Mouse (Mus musculus): ENCODE data around the gene Fam131c. TPM values are rescaled to one million over a fixed set of nuclear protein-coding genes. Genes with fewer than 3 reads are reported as not detected.

The Fam131c gene
- polyA plus RNA-seq, 1 experiment from 2014 or later: 3.3 TPM

DNA sequence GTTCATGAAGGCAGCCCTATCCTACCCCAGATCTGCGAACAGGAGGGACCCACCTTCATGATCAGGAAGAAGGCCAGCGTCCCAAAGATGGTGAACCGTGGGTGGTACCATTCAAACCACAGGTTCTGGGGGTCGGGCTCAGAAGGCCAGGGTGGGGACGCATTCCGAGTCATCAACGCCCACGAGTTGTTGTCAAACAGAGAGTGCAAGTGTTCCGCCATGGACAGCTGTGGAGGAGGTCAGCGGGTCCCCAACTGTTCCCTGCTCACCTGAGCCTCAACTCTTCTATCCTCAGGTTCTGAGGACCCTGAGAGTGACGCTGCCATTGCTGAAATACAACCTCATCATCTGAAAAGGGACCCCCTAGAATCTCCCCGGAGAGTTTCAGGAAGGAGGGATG is 23.3 kb downstream of the Fam131c start:
- Histone ChIP-seq H3K4me2 (ENCODE audit: low read depth, low read length) (no peak overlapping the region), H3K27ac (ENCODE audit: low read length) (no peak overlapping the region), H3K27me3 (ENCODE audit: control insufficient read depth, insufficient read depth, low read depth, low read length) (no peaks in the 10 kb centered on the region), H3K9me3 (ENCODE audit: control insufficient read depth, low read length) (no peaks in the 10 kb centered on the region), H3K9ac (ENCODE audit: low read length) (no peak overlapping the region), H3K36me3 (ENCODE audit: control insufficient read depth, insufficient read depth, low read length) (no peaks in the 10 kb centered on the region), H3K4me1 (replicated peaks; ENCODE audit: control insufficient read depth, insufficient read depth, low read length) (peaks cover 5% of the 10 kb centered on the region), H3K4me3 (ENCODE audit: low read length) (no peak overlapping the region)
- ATAC-seq (ENCODE audit: low read depth): no peak
- WGBS: 68% methylated on average over 12 of the region's 12 CpGs

DNA sequence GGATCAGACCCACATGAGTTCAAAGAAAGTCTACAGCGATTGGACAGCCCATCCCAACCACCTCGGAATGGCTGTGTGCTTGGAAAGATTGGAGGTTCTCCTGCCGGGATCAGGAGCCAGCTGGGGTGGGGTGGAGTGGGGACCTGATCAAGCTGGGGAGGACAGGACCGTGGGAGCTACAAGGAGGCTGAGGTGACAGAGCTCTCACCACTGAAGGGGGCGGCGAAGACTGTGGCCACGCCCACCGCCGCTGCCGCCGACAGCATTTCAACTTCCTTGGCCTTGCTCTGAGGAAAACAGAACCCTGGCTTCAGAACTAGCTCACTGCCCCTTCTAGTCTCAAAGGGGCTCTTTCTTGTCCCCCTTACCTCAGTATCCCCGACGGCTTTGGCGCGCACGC is 26.7 kb downstream of the Fam131c start:
- ATAC-seq (ENCODE audit: low read depth): peak; percentile 24; the same call in 1 of the 2 replicates
- no peak overlapping the region for H3K4me3 ChIP-seq (ENCODE audit: low read length)

DNA sequence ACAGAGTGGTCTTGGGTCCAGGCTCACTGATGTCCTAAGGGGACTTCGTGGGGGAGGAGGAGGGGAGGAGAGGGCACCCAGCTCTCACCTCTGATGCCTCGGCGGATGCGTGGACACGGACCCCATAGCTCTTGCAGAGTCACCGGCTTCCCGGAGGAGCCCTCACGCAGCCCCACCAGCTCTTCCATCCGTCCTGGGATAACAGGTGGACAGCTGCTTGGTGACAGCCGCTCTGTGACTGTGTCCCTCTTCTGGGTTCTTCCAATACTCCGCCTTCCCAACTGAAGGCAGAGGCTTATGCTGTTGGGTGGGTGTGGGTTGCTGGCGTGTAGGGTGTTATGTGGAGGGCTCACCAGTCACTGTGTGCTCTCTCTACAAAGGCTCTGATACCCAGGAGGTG is 29.8 kb downstream of the Fam131c start:
- peaks cover 5% of the 10 kb centered on the region for H3K4me1 ChIP-seq (replicated peaks; ENCODE audit: control insufficient read depth, insufficient read depth, low read length)
- ATAC-seq (ENCODE audit: low read depth): no peak
- no peaks in the 10 kb centered on the region for H3K9me3 ChIP-seq (ENCODE audit: control insufficient read depth, low read length)
- 62% methylated on average over 12 of the region's 12 CpGs for WGBS
- no peak overlapping the region for H3K4me2 ChIP-seq (ENCODE audit: low read depth, low read length)
- no peak overlapping the region for H3K4me3 ChIP-seq (ENCODE audit: low read length)
- H3K27ac ChIP-seq (ENCODE audit: low read length): no peak overlapping the region
- H3K27me3 ChIP-seq (ENCODE audit: control insufficient read depth, insufficient read depth, low read depth, low read length): no peaks in the 10 kb centered on the region
- no peaks in the 10 kb centered on the region for H3K36me3 ChIP-seq (ENCODE audit: control insufficient read depth, insufficient read depth, low read length)
- 0 out of 2 replicates have a peak overlapping the region, but pooled peaks have one; percentile 16 for H3K9ac ChIP-seq (ENCODE audit: low read length)

More for the DNA sequence above, 26.7 kb downstream of the Fam131c start:
- Histone ChIP-seq H3K9ac (ENCODE audit: low read length) (no peak overlapping the region), H3K4me1 (replicated peaks; ENCODE audit: control insufficient read depth, insufficient read depth, low read length) (peaks cover 5% of the 10 kb centered on the region), H3K27me3 (ENCODE audit: control insufficient read depth, insufficient read depth, low read depth, low read length) (no peaks in the 10 kb centered on the region), H3K36me3 (ENCODE audit: control insufficient read depth, insufficient read depth, low read length) (no peaks in the 10 kb centered on the region), H3K9me3 (ENCODE audit: control insufficient read depth, low read length) (no peaks in the 10 kb centered on the region), H3K27ac (ENCODE audit: low read length) (no peak overlapping the region), H3K4me2 (ENCODE audit: low read depth, low read length) (peak overlapping the region; percentile 12)
- WGBS: 13% methylated on average over 16 of the region's 16 CpGs

DNA sequence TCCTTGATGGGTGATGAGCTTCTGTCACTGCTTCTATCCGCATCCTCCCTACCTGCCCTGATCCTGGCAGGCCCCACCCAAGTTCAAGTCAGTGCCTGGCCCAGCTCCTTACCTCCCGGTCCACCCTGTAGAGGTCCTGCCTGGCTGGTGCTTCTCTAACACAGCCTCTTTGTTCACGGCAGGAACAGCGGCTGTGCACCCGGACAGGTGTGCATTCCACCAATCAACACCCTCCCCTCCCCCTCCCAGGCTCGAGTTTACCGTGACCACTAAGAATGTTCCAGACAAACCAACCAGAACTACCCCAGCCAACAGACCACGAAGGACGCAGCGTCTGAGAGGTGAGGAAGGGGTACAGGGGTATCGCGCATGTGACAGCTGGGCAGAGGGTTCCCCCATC is 30.5 kb downstream of the Fam131c start, which contains the start of gene Clcnka:
Gene Clcnka (minus strand): TSS at position 180 of the 400 bp plus-strand sequence.
- Histone ChIP-seq H3K4me2 (ENCODE audit: low read depth, low read length) (no peak within 1 kb of the TSS), H3K36me3 (ENCODE audit: control insufficient read depth, insufficient read depth, low read length) (no peaks in the 10 kb centered on the region), H3K27ac (ENCODE audit: low read length) (no peak within 1 kb of the TSS), H3K4me1 (replicated peaks; ENCODE audit: control insufficient read depth, insufficient read depth, low read length) (peaks cover 5% of the 10 kb centered on the region), H3K9ac (ENCODE audit: low read length) (0 out of 2 replicates have a peak within 1 kb of the TSS, but pooled peaks have one; percentile 16), H3K4me3 (ENCODE audit: low read length) (no peak within 1 kb of the TSS), H3K27me3 (ENCODE audit: control insufficient read depth, insufficient read depth, low read depth, low read length) (no peaks in the 10 kb centered on the region), H3K9me3 (ENCODE audit: control insufficient read depth, low read length) (no peaks in the 10 kb centered on the region)
- peak; percentile 47 for ATAC-seq (ENCODE audit: low read depth)
- WGBS: 35% methylated on average over 12 of the region's 12 CpGs

DNA sequence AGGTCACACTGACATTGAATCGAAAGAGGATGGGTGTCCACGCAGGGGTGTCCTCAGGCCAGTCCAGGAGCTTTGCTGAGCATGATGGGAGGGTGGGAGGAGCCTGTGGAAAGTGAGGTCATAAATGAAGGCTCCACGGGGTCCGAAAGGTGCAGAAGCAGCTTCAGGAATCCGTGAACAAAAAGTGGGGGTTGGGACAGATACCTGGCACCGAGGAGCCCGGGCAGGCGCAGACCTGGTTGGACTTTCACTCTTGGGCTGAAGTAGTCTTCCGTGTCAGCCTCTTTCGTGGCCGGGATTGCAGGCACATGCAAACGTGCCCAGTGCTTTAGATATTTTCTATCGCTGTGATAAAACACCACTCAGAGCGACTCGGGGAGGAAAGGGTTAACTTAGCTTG is 32.2 kb downstream of the Fam131c start:
- Histone ChIP-seq H3K9ac (ENCODE audit: low read length) (no peak overlapping the region), H3K27ac (ENCODE audit: low read length) (no peak overlapping the region), H3K4me3 (ENCODE audit: low read length) (no peak overlapping the region), H3K36me3 (ENCODE audit: control insufficient read depth, insufficient read depth, low read length) (no peaks in the 10 kb centered on the region), H3K27me3 (ENCODE audit: control insufficient read depth, insufficient read depth, low read depth, low read length) (peaks cover 2% of the 10 kb centered on the region; the same call in 1 of the 2 replicates), H3K4me2 (ENCODE audit: low read depth, low read length) (no peak overlapping the region), H3K4me1 (replicated peaks; ENCODE audit: control insufficient read depth, insufficient read depth, low read length) (peaks cover 4% of the 10 kb centered on the region; the same call in 1 of the 2 replicates), H3K9me3 (ENCODE audit: control insufficient read depth, low read length) (no peaks in the 10 kb centered on the region)
- WGBS: 78% methylated on average over 15 of the region's 15 CpGs
- ATAC-seq (ENCODE audit: low read depth): no peak

DNA sequence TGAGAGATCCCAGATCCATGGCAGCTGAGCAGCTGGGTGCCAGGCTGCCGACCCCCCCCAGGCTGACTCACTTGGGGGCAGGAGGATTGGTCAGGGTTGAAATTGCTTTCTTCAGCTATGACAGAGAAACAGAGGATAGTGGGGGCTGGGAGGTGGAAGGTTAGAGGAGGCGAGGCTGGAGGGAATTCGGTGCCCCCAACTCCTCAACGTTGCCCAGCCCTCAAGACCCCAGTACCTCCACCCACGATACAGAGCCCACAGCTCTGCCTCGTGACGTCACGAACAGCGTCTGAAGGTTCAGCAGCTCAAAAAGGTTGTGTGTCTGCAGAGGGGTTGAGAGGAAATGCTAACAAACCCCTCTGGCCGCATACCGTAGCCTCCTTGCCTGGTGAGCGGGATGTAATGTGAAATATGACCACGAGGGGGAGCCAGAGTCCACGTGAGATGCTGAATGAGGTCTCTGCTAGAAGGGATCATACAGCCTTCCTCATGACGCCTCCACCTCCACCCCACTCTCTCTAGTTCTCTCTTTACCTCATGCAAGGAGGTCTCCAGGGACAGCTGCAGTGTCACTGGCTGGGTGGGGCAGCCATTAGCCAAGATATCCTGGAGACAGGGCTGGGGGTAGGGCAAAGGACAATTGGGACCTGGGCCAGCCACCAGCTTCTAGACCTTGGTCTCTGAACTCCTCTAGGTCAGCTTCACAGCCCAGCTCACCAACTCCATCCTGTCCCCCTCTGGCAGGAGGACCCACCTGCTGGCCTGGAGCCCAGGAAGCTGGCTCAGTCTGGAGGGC is 36.7 kb downstream of the Fam131c start:
- H3K36me3 ChIP-seq (ENCODE audit: control insufficient read depth, insufficient read depth, low read length): no peaks in the 10 kb centered on the region
- peaks cover 2% of the 10 kb centered on the region; the same call in 1 of the 2 replicates for H3K27me3 ChIP-seq (ENCODE audit: control insufficient read depth, insufficient read depth, low read depth, low read length)
- no peak overlapping the region for H3K27ac ChIP-seq (ENCODE audit: low read length)
- WGBS: 11% methylated on average over 15 of the region's 15 CpGs
- no peak overlapping the region for H3K4me3 ChIP-seq (ENCODE audit: low read length)
- no peaks in the 10 kb centered on the region for H3K9me3 ChIP-seq (ENCODE audit: control insufficient read depth, low read length)
- peaks cover 4% of the 10 kb centered on the region; the same call in 1 of the 2 replicates for H3K4me1 ChIP-seq (replicated peaks; ENCODE audit: control insufficient read depth, insufficient read depth, low read length)
- peak overlapping the region; percentile 52 for H3K4me2 ChIP-seq (ENCODE audit: low read depth, low read length)
- ATAC-seq (ENCODE audit: low read depth): peak; percentile 80
- H3K9ac ChIP-seq (ENCODE audit: low read length): peak overlapping the region; percentile 51

DNA sequence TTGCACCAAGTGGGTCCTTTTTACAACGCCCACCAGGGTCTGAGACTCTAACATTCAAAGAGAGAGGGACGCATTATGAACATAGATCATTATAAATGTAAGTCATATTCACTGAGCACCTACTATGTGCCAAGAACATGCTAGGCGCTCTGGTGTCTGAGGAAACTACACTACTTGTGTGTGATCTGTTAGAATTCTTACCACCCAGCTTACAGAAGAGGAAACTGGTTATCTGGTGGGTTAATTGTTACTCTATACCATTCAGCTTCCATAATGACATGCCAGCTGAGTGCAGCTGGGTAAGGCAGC is 37.2 kb downstream of the Fam131c start:
- no peaks in the 10 kb centered on the region for H3K9me3 ChIP-seq (ENCODE audit: control insufficient read depth, low read length)
- peaks cover 2% of the 10 kb centered on the region; the same call in 1 of the 2 replicates for H3K27me3 ChIP-seq (ENCODE audit: control insufficient read depth, insufficient read depth, low read depth, low read length)
- no peak overlapping the region for H3K4me2 ChIP-seq (ENCODE audit: low read depth, low read length)
- no peak overlapping the region for H3K9ac ChIP-seq (ENCODE audit: low read length)
- no peak overlapping the region for H3K4me3 ChIP-seq (ENCODE audit: low read length)
- WGBS: 75% methylated on average over 3 of the region's 3 CpGs
- no peaks in the 10 kb centered on the region for H3K36me3 ChIP-seq (ENCODE audit: control insufficient read depth, insufficient read depth, low read length)
- H3K4me1 ChIP-seq (replicated peaks; ENCODE audit: control insufficient read depth, insufficient read depth, low read length): peaks cover 4% of the 10 kb centered on the region; the same call in 1 of the 2 replicates
- no peak overlapping the region for H3K27ac ChIP-seq (ENCODE audit: low read length)
- ATAC-seq (ENCODE audit: low read depth): no peak

DNA sequence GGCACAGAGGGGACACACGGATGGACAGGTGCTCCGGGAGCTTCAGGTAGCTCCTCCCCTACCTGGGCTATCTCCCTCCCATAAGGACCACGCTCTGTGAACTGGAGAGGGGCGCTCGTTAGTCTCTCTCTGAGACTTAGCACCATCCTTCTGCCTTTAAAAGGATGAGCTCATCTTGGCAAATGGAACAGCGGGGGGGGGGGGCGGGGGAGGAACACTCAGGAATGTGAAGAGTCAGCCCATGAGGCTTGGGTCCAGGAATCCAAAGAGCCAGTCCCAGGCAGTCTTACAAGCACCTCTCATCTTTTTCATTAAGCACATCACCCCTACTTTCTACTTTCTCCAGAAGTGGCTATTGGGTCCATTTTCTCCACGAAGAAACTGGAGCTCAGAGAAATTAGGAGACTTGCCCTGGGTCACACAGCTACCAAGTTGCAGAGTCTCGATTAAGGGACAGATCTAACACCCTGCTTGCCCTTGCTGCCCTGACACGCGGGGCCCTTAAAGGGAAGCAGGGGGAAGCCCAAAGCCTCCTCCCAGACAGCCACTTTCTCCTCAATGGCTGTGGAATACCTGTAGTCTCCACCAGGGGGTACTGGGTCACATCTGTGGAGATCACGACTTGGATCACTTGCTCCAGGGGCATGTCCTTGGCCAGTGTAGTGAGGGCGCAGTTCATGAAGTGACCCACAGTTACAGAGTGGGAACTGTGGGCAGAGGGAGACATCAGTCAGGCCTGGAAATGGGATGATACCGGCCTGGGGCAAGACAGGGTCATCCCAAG is 38.7 kb downstream of the Fam131c start:
- 23% methylated on average over 13 of the region's 14 CpGs for WGBS

DNA sequence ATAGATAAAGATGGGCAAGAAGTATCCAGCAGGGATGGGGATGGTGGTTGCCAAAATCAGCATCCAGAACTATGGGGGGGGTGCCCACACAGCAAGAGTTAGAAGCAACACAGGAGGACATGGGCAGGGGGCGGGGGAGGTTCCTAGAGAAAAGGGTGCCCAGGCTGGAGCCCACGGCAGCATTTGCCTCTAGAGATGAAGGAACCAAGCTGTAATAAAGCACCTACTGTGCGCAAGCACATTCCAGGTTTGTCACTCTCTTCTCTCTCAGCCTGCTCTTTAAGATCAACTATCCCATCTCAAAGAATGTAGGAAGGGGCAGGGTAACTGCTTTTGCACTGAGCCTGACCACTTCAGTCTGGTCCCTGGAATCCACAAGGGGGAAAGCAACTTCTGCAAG is 40.6 kb downstream of the Fam131c start:
- Histone ChIP-seq H3K9me3 (ENCODE audit: control insufficient read depth, low read length) (no peaks in the 10 kb centered on the region), H3K36me3 (ENCODE audit: control insufficient read depth, insufficient read depth, low read length) (no peaks in the 10 kb centered on the region), H3K4me2 (ENCODE audit: low read depth, low read length) (no peak overlapping the region), H3K4me1 (replicated peaks; ENCODE audit: control insufficient read depth, insufficient read depth, low read length) (peaks cover 4% of the 10 kb centered on the region; the same call in 1 of the 2 replicates), H3K27me3 (ENCODE audit: control insufficient read depth, insufficient read depth, low read depth, low read length) (peaks cover 2% of the 10 kb centered on the region; the same call in 1 of the 2 replicates), H3K4me3 (ENCODE audit: low read length) (no peak overlapping the region), H3K27ac (ENCODE audit: low read length) (no peak overlapping the region), H3K9ac (ENCODE audit: low read length) (no peak overlapping the region)
- no peak for ATAC-seq (ENCODE audit: low read depth)
- WGBS: 82% methylated on average over 3 of the region's 3 CpGs

More for the DNA sequence above, 38.7 kb downstream of the Fam131c start:
- H3K27ac ChIP-seq (ENCODE audit: low read length): no peak overlapping the region
- no peak overlapping the region for H3K4me3 ChIP-seq (ENCODE audit: low read length)
- H3K36me3 ChIP-seq (ENCODE audit: control insufficient read depth, insufficient read depth, low read length): no peaks in the 10 kb centered on the region
- H3K9me3 ChIP-seq (ENCODE audit: control insufficient read depth, low read length): no peaks in the 10 kb centered on the region
- peaks cover 4% of the 10 kb centered on the region; the same call in 1 of the 2 replicates for H3K4me1 ChIP-seq (replicated peaks; ENCODE audit: control insufficient read depth, insufficient read depth, low read length)
- H3K9ac ChIP-seq (ENCODE audit: low read length): no peak overlapping the region
- H3K4me2 ChIP-seq (ENCODE audit: low read depth, low read length): no peak overlapping the region
- peak; percentile 11; the same call in 1 of the 2 replicates for ATAC-seq (ENCODE audit: low read depth)
- peaks cover 2% of the 10 kb centered on the region; the same call in 1 of the 2 replicates for H3K27me3 ChIP-seq (ENCODE audit: control insufficient read depth, insufficient read depth, low read depth, low read length)
